Mouse (Mus musculus) embryonic facial prominence, embryonic 12.5 days (tissue): Measurements from ENCODE around the gene Polr3h. TPM values are rescaled to one million over a fixed set of nuclear protein-coding genes. Genes with fewer than 3 reads are reported as not detected.

Source experiments
- polyA plus RNA-seq: library from polyadenylated mRNA; unstranded; fragments of >200 nt; fragmentation: Nextera tagmentation; extraction: Ambion mirVana; gene quantifications from 2 replicates; pipeline ENCODE4 v1.2.1, GENCODE M21; 2016

Polr3h gene
- polyA plus RNA-seq, 1 experiment from 2014 or later: 59.3 TPM

Other genes with a start within 250 kb of the Polr3h start
- 7.6 and 8.5 TPM in 2 replicates for gene Chadl, start 229.0 kb downstream of the Polr3h start, polyA plus RNA-seq
- 36.4 and 41.1 TPM in 2 replicates for gene Zc3h7b, start 181.2 kb downstream of the Polr3h start, polyA plus RNA-seq
- 121 and 123 TPM in 2 replicates for gene Rangap1, start 180.7 kb downstream of the Polr3h start, polyA plus RNA-seq
- 29.7 and 30.9 TPM in 2 replicates for gene Tef, start 123.8 kb downstream of the Polr3h start, polyA plus RNA-seq
- 22.9 and 23.0 TPM in 2 replicates for gene Tob2, start 67.4 kb downstream of the Polr3h start, polyA plus RNA-seq
- 145 and 163 TPM in 2 replicates for gene Phf5a, start 54.3 kb downstream of the Polr3h start, polyA plus RNA-seq
- gene Aco2, start 53.9 kb downstream of the Polr3h start, polyA plus RNA-seq: 146 and 155 TPM in 2 replicates
- gene Csdc2, start 10.5 kb upstream of the Polr3h start, polyA plus RNA-seq: 12.8 and 15.9 TPM in 2 replicates
- 25.5 and 26.0 TPM in 2 replicates for gene Pmm1, start 34.7 kb upstream of the Polr3h start, polyA plus RNA-seq
- not detected in 2 replicates for gene 1700029P11Rik, start 54.3 kb upstream of the Polr3h start, polyA plus RNA-seq
- 85.8 and 88.3 TPM in 2 replicates for gene Xrcc6, start 61.6 kb upstream of the Polr3h start, polyA plus RNA-seq
- gene Desi1, start 107.6 kb upstream of the Polr3h start, polyA plus RNA-seq: 31.6 and 34.0 TPM in 2 replicates
- 255 and 260 TPM in 2 replicates for gene Snu13, start 121.4 kb upstream of the Polr3h start, polyA plus RNA-seq
- gene 4930407I10Rik, start 132.9 kb upstream of the Polr3h start, polyA plus RNA-seq: 0.04 TPM in 1 of 2 replicates, not detected in the other
- gene Mei1, start 143.8 kb upstream of the Polr3h start, polyA plus RNA-seq: 0.09 and 0.10 TPM in 2 replicates
- gene Ccdc134, start 201.7 kb upstream of the Polr3h start, polyA plus RNA-seq: 26.2 and 27.0 TPM in 2 replicates
- 200 and 202 TPM in 2 replicates for gene Srebf2, start 220.9 kb upstream of the Polr3h start, polyA plus RNA-seq